Mouse (Mus musculus): Measurements from ENCODE around the gene Zdhhc14. TPM values are rescaled to one million over a fixed set of nuclear protein-coding genes. Genes with fewer than 3 reads are reported as not detected.

The Zdhhc14 gene
- polyA plus RNA-seq, 1 experiment from 2014 or later = 9.4 TPM

DNA sequence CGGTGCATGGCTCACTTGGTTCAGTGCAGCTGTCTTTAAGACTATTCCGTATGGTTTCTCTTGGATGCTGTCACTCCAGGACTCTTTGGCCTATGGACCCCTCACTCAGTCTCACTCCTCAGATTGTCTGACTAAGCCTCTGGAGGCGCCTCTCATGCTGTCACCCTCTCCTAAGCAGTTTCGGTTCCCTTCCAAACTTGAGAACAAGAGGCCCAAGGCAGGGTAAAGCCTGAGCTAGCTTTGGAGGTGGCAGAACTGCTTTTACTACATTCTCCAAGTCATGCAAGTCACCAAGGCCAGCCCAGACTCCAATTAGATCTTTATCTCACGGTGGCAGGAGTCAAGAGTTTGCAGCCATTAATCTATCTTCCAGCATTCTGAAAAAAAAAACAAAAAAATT, 82.3 kb downstream of the Zdhhc14 start:
- H3K4me2 ChIP-seq (ENCODE audit: low read length) = no peak overlapping the region
- H3K9ac ChIP-seq (ENCODE audit: low read depth, low read length) = no peak overlapping the region
- no peak overlapping the region for H3K4me3 ChIP-seq (ENCODE audit: low read depth, low read length)
- ATAC-seq = no peak
- no peak overlapping the region for H3K27ac ChIP-seq (ENCODE audit: low read length)
- H3K36me3 ChIP-seq (ENCODE audit: control insufficient read depth, insufficient read depth, low read length) = no peaks in the 10 kb centered on the region
- 85% methylated on average over 5 of the region's 5 CpGs for WGBS
- peaks cover 5% of the 10 kb centered on the region; the same call in 1 of the 2 replicates for H3K4me1 ChIP-seq (ENCODE audit: control insufficient read depth, insufficient read depth, low read length)
- no peaks in the 10 kb centered on the region for H3K27me3 ChIP-seq (ENCODE audit: control insufficient read depth, insufficient read depth, low read depth, low read length)
- no peaks in the 10 kb centered on the region for H3K9me3 ChIP-seq (replicated peaks; ENCODE audit: control insufficient read depth, low read length, poor library complexity, severe bottlenecking)

DNA sequence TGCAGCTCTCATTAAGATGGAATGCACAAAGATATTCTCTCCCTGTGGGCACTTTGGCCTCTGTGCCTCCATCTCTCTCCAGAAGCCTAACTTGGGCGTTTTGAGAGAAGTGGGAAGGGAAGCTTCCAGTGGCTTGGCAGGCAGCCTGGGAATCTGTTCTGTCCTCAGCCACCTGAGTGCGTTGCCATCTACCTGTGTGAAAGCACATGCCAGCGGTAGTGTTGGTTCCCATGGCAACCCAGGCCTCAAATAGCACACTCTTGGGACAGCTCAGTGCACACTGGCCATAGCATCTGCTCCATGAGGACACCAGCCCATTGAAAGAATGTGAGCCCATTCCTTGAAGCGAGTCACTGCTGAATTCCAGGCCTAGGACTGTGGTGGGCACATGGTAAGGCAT, 83.2 kb downstream of the Zdhhc14 start:
- Histone ChIP-seq H3K9me3 (replicated peaks; ENCODE audit: control insufficient read depth, low read length, poor library complexity, severe bottlenecking) (no peaks in the 10 kb centered on the region), H3K27ac (ENCODE audit: low read length) (no peak overlapping the region; the same call in 1 of the 2 replicates), H3K4me2 (ENCODE audit: low read length) (no peak overlapping the region), H3K4me1 (ENCODE audit: control insufficient read depth, insufficient read depth, low read length) (peaks cover 5% of the 10 kb centered on the region; the same call in 1 of the 2 replicates), H3K36me3 (ENCODE audit: control insufficient read depth, insufficient read depth, low read length) (no peaks in the 10 kb centered on the region), H3K9ac (ENCODE audit: low read depth, low read length) (no peak overlapping the region), H3K27me3 (ENCODE audit: control insufficient read depth, insufficient read depth, low read depth, low read length) (no peaks in the 10 kb centered on the region), H3K4me3 (ENCODE audit: low read depth, low read length) (no peak overlapping the region)
- 71% methylated on average over 4 of the region's 4 CpGs for WGBS
- peak; percentile 58; the same call in 1 of the 2 replicates for ATAC-seq

GRCm38 (mm10) chr17:5582232-5582631, 89.9 kb downstream of the Zdhhc14 start:
- H3K9ac ChIP-seq (ENCODE audit: low read depth, low read length) = no peak overlapping the region
- H3K27me3 ChIP-seq (ENCODE audit: control insufficient read depth, insufficient read depth, low read depth, low read length) = no peaks in the 10 kb centered on the region
- H3K4me1 ChIP-seq (ENCODE audit: control insufficient read depth, insufficient read depth, low read length) = peaks cover 15% of the 10 kb centered on the region
- WGBS = 96% methylated on average over 3 of the region's 3 CpGs
- H3K27ac ChIP-seq (ENCODE audit: low read length) = no peak overlapping the region
- no peak for ATAC-seq
- H3K36me3 ChIP-seq (ENCODE audit: control insufficient read depth, insufficient read depth, low read length) = no peaks in the 10 kb centered on the region
- H3K4me3 ChIP-seq (ENCODE audit: low read depth, low read length) = no peak overlapping the region
- H3K9me3 ChIP-seq (replicated peaks; ENCODE audit: control insufficient read depth, low read length, poor library complexity, severe bottlenecking) = no peaks in the 10 kb centered on the region
- no peak overlapping the region for H3K4me2 ChIP-seq (ENCODE audit: low read length)

DNA sequence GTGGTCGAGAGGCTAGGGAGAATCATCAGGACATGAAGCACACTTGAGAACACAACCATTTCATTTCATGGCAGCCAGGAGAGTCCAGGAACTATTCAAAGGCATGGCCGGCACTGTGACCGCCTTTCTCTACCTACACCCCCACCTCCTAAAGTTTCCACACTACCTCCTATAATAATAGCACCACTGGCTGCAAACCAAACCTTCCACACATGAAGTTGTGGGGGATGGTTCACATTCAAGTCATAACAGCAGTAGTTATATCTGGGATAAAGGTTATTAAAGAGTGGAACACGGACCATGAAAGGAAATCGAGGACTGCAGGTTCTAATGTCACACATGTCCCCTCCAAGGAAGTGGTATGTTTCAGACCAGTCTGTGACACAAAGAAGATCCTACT, 90.6 kb downstream of the Zdhhc14 start:
- Histone ChIP-seq H3K4me1 (ENCODE audit: control insufficient read depth, insufficient read depth, low read length) (peaks cover 15% of the 10 kb centered on the region), H3K27me3 (ENCODE audit: control insufficient read depth, insufficient read depth, low read depth, low read length) (no peaks in the 10 kb centered on the region), H3K4me2 (ENCODE audit: low read length) (no peak overlapping the region), H3K9me3 (replicated peaks; ENCODE audit: control insufficient read depth, low read length, poor library complexity, severe bottlenecking) (no peaks in the 10 kb centered on the region), H3K9ac (ENCODE audit: low read depth, low read length) (no peak overlapping the region), H3K27ac (ENCODE audit: low read length) (peak overlapping the region; percentile 77), H3K4me3 (ENCODE audit: low read depth, low read length) (no peak overlapping the region), H3K36me3 (ENCODE audit: control insufficient read depth, insufficient read depth, low read length) (no peaks in the 10 kb centered on the region)
- 90% methylated on average over 5 of the region's 5 CpGs for WGBS
- no peak for ATAC-seq

DNA sequence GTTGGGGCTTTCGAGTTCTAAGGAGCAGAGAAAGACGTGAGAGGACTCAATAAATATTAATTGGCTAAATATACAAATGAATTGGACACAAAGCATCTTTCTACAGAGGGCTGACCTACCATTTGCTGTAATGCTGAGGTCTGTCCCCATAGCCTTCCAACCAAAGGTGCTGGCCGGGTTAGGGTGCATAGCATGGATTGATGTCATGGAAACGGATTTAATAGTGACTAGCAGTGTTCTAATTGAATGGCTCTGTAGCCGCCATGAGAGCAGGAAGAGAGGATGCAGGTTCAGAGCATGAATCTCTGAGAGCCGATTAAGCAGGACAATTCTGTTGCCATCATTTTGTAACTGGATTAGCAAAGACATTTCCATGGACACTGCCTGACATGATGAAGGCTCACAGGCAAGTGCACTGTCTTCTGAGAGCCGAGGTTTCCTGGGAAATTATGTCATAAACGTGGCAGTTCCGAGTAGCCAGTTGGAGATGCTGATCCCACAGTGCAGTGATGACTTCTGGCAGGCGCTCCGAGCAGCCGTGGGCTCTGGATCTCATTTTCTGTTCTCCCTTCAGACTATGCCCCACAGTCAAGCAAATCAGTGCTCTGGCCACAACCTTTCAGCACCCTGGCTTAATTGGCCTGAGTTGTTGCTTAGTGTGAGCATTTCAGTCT, 91.3 kb downstream of the Zdhhc14 start:
- ATAC-seq = peak; percentile 80
- Histone ChIP-seq H3K27ac (ENCODE audit: low read length) (peak overlapping the region; percentile 77), H3K9ac (ENCODE audit: low read depth, low read length) (peak overlapping the region; percentile 40), H3K4me2 (ENCODE audit: low read length) (peak overlapping the region; percentile 44), H3K4me1 (ENCODE audit: control insufficient read depth, insufficient read depth, low read length) (peaks cover 15% of the 10 kb centered on the region), H3K36me3 (ENCODE audit: control insufficient read depth, insufficient read depth, low read length) (no peaks in the 10 kb centered on the region), H3K9me3 (replicated peaks; ENCODE audit: control insufficient read depth, low read length, poor library complexity, severe bottlenecking) (no peaks in the 10 kb centered on the region), H3K4me3 (ENCODE audit: low read depth, low read length) (no peak overlapping the region), H3K27me3 (ENCODE audit: control insufficient read depth, insufficient read depth, low read depth, low read length) (no peaks in the 10 kb centered on the region)
- WGBS = 14% methylated on average over 12 of the region's 12 CpGs

DNA sequence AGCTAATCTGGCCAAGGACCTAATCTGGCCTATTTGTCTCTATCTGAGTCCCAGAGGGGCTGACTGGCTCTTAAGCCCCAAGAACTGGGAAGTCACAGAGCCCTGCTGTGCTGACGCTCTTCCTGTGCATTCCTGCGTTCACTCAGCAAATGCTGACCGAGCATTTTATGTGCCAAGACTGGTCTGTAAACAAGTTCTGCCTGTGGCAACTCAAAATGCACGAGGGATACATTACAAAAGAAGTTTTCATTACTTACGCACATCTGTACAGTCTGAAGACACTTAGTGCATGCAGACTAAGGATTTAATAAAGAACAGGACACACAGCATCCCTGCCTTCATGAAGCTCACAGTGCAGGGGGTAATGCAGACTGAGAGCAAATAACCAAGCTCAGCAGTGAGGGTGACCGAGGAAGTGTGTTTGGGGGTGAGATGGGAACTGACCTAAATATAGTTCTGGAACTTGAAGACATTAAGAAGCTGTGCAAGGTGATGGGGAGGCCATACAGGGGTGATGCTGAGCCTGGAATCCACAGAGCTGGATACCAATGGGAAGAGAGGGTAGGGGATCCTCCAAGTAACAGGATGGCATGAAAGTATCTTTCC, 99.3 kb downstream of the Zdhhc14 start:
- Histone ChIP-seq H3K9ac (ENCODE audit: low read depth, low read length) (no peak overlapping the region), H3K4me3 (ENCODE audit: low read depth, low read length) (no peak overlapping the region), H3K4me1 (ENCODE audit: control insufficient read depth, insufficient read depth, low read length) (no peaks in the 10 kb centered on the region), H3K9me3 (replicated peaks; ENCODE audit: control insufficient read depth, low read length, poor library complexity, severe bottlenecking) (no peaks in the 10 kb centered on the region), H3K36me3 (ENCODE audit: control insufficient read depth, insufficient read depth, low read length) (no peaks in the 10 kb centered on the region), H3K27ac (ENCODE audit: low read length) (no peak overlapping the region), H3K27me3 (ENCODE audit: control insufficient read depth, insufficient read depth, low read depth, low read length) (no peaks in the 10 kb centered on the region), H3K4me2 (ENCODE audit: low read length) (no peak overlapping the region)
- 68% methylated on average over 6 of the region's 6 CpGs for WGBS
- no peak for ATAC-seq

DNA sequence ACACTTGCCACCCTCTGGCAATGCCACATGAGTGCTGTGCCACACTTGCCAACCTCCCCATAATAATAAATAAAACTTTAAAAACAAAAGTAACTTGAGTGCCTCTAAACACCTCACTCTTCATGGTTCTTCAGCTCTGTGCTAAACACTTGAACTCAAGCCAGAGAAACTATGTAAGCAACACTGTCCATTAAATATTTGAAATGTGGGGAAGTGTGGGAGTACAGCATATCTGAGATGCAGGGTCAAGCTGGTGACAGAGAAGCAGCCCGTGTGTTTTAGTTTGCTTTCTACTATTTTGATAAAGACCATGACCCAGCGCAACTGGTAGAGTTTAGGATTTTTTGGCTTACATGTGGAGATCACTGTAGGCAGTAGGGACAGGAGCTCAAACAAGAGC, 100.7 kb downstream of the Zdhhc14 start:
- no peak overlapping the region for H3K27ac ChIP-seq (ENCODE audit: low read length)
- H3K4me2 ChIP-seq (ENCODE audit: low read length) = no peak overlapping the region
- no peaks in the 10 kb centered on the region for H3K4me1 ChIP-seq (ENCODE audit: control insufficient read depth, insufficient read depth, low read length)
- no peaks in the 10 kb centered on the region for H3K36me3 ChIP-seq (ENCODE audit: control insufficient read depth, insufficient read depth, low read length)
- H3K9me3 ChIP-seq (replicated peaks; ENCODE audit: control insufficient read depth, low read length, poor library complexity, severe bottlenecking) = no peaks in the 10 kb centered on the region
- ATAC-seq = no peak
- H3K4me3 ChIP-seq (ENCODE audit: low read depth, low read length) = no peak overlapping the region
- H3K9ac ChIP-seq (ENCODE audit: low read depth, low read length) = no peak overlapping the region
- 93% methylated on average over 2 of the region's 2 CpGs for WGBS
- H3K27me3 ChIP-seq (ENCODE audit: control insufficient read depth, insufficient read depth, low read depth, low read length) = no peaks in the 10 kb centered on the region

DNA sequence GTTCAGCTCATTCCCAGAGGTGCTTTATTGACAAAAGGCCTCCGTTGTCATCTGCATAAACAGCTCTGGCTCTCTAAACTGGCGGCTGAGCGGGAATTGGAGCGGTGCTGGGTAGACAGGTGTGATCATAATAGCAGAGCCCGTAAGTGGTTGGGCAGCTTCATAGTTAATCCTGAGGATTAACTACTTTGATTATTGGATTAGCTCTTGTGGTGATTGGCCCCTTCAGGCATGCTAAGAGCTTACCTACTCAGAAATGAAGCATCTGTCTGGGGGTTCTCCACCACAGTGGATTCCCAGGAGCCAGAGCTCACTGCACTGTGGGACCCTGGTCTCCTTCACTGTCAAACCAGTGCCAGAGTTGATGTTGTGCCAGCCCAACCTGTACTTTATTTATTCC, 102.7 kb downstream of the Zdhhc14 start:
- no peak overlapping the region for H3K4me3 ChIP-seq (ENCODE audit: low read depth, low read length)
- H3K9me3 ChIP-seq (replicated peaks; ENCODE audit: control insufficient read depth, low read length, poor library complexity, severe bottlenecking) = no peaks in the 10 kb centered on the region
- H3K36me3 ChIP-seq (ENCODE audit: control insufficient read depth, insufficient read depth, low read length) = no peaks in the 10 kb centered on the region
- no peaks in the 10 kb centered on the region for H3K27me3 ChIP-seq (ENCODE audit: control insufficient read depth, insufficient read depth, low read depth, low read length)
- WGBS = 17% methylated on average over 5 of the region's 5 CpGs
- no peak for ATAC-seq
- H3K27ac ChIP-seq (ENCODE audit: low read length) = no peak overlapping the region
- H3K4me1 ChIP-seq (ENCODE audit: control insufficient read depth, insufficient read depth, low read length) = no peaks in the 10 kb centered on the region
- no peak overlapping the region for H3K9ac ChIP-seq (ENCODE audit: low read depth, low read length)
- H3K4me2 ChIP-seq (ENCODE audit: low read length) = no peak overlapping the region

DNA sequence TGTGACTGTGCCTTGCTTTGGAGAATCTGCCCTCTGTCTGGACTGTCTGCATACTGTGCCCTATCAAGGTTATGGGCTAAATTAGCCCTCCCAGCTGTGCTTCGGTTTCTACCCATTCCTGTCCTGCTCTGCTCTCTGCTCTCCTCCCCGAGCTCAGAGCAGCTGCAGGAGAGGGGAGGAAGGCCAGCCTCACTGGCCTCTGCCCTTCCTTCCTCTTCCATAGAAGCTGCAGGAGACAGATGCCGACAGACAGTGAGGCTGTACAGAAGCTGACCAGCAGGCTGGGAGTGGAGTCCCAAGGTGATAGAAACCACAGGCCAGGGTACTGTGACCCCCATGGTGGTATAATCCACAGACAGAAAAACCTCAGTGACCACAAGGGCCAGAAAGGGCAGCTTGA, 104.1 kb downstream of the Zdhhc14 start:
- H3K9ac ChIP-seq (ENCODE audit: low read depth, low read length) = no peak overlapping the region
- no peak overlapping the region for H3K4me2 ChIP-seq (ENCODE audit: low read length)
- H3K27ac ChIP-seq (ENCODE audit: low read length) = no peak overlapping the region
- H3K4me3 ChIP-seq (ENCODE audit: low read depth, low read length) = no peak overlapping the region
- no peaks in the 10 kb centered on the region for H3K9me3 ChIP-seq (replicated peaks; ENCODE audit: control insufficient read depth, low read length, poor library complexity, severe bottlenecking)
- WGBS = 59% methylated on average over 3 of the region's 3 CpGs
- no peaks in the 10 kb centered on the region for H3K27me3 ChIP-seq (ENCODE audit: control insufficient read depth, insufficient read depth, low read depth, low read length)
- no peak for ATAC-seq
- no peaks in the 10 kb centered on the region for H3K4me1 ChIP-seq (ENCODE audit: control insufficient read depth, insufficient read depth, low read length)
- no peaks in the 10 kb centered on the region for H3K36me3 ChIP-seq (ENCODE audit: control insufficient read depth, insufficient read depth, low read length)
